Mouse (Mus musculus): ENCODE data around the gene Csnk1d. TPM values are rescaled to one million over a fixed set of nuclear protein-coding genes. Genes with fewer than 3 reads are reported as not detected.

The Csnk1d gene
- polyA plus RNA-seq, 1 experiment from 2014 or later, result 84.6 TPM

GRCm38 (mm10) chr11:120962909-120963308 lies 28.2 kb downstream of the Csnk1d start:
- peaks cover 47% of the 10 kb centered on the region for H3K36me3 ChIP-seq (ENCODE audit: control insufficient read depth, insufficient read depth, low read length)
- no peak for ATAC-seq (ENCODE audit: insufficient read depth, low FRiP score, low TSS enrichment)
- WGBS, result 93% methylated on average over 7 of the region's 7 CpGs
- H3K9ac ChIP-seq (ENCODE audit: low read length), result no peak overlapping the region
- no peak overlapping the region for H3K4me3 ChIP-seq (ENCODE audit: low read depth, low read length)
- no peaks in the 10 kb centered on the region for H3K4me1 ChIP-seq (ENCODE audit: control insufficient read depth, insufficient read depth, low read length)
- H3K27ac ChIP-seq (ENCODE audit: low read depth, low read length), result no peak overlapping the region
- DNase-seq (ENCODE audit: low spot score), result no peak
- H3K27me3 ChIP-seq (ENCODE audit: control insufficient read depth, insufficient read depth, low read length), result no peaks in the 10 kb centered on the region
- no peaks in the 10 kb centered on the region for H3K9me3 ChIP-seq (ENCODE audit: control insufficient read depth, low read length)
- no peak overlapping the region for H3K4me2 ChIP-seq (ENCODE audit: low read depth)

- DNase-seq (ENCODE audit: low spot score) (no peak), ATAC-seq (ENCODE audit: insufficient read depth, low FRiP score, low TSS enrichment) (no peak)
- Histone ChIP-seq H3K36me3 (ENCODE audit: control insufficient read depth, insufficient read depth, low read length) (peaks cover 43% of the 10 kb centered on the region), H3K9me3 (ENCODE audit: control insufficient read depth, low read length) (no peaks in the 10 kb centered on the region), H3K4me2 (ENCODE audit: low read depth) (no peak overlapping the region), H3K9ac (ENCODE audit: low read length) (no peak overlapping the region), H3K27me3 (ENCODE audit: control insufficient read depth, insufficient read depth, low read length) (no peaks in the 10 kb centered on the region), H3K4me1 (ENCODE audit: control insufficient read depth, insufficient read depth, low read length) (no peaks in the 10 kb centered on the region), H3K27ac (ENCODE audit: low read depth, low read length) (no peak overlapping the region), H3K4me3 (ENCODE audit: low read depth, low read length) (no peak overlapping the region)
- 96% methylated on average over 13 of the region's 13 CpGs for WGBS
Measured at GRCm38 (mm10) chr11:120962050-120962771, 28.9 kb downstream of the Csnk1d start.

GRCm38 (mm10) chr11:120961594-120961993 lies 29.5 kb downstream of the Csnk1d start:
- no peaks in the 10 kb centered on the region for H3K9me3 ChIP-seq (ENCODE audit: control insufficient read depth, low read length)
- WGBS, result 91% methylated on average over 7 of the region's 7 CpGs
- ATAC-seq (ENCODE audit: insufficient read depth, low FRiP score, low TSS enrichment) (no peak), DNase-seq (ENCODE audit: low spot score) (no peak)
- no peaks in the 10 kb centered on the region for H3K4me1 ChIP-seq (ENCODE audit: control insufficient read depth, insufficient read depth, low read length)
- no peak overlapping the region for H3K4me3 ChIP-seq (ENCODE audit: low read depth, low read length)
- H3K36me3 ChIP-seq (ENCODE audit: control insufficient read depth, insufficient read depth, low read length), result peaks cover 44% of the 10 kb centered on the region
- H3K9ac ChIP-seq (ENCODE audit: low read length), result no peak overlapping the region
- no peaks in the 10 kb centered on the region for H3K27me3 ChIP-seq (ENCODE audit: control insufficient read depth, insufficient read depth, low read length)
- no peak overlapping the region for H3K4me2 ChIP-seq (ENCODE audit: low read depth)
- H3K27ac ChIP-seq (ENCODE audit: low read depth, low read length), result no peak overlapping the region

GRCm38 (mm10) chr11:120960248-120960647 lies 30.9 kb downstream of the Csnk1d start:
- Histone ChIP-seq H3K4me3 (ENCODE audit: low read depth, low read length) (no peak overlapping the region), H3K27me3 (ENCODE audit: control insufficient read depth, insufficient read depth, low read length) (no peaks in the 10 kb centered on the region), H3K27ac (ENCODE audit: low read depth, low read length) (no peak overlapping the region), H3K4me2 (ENCODE audit: low read depth) (no peak overlapping the region), H3K9ac (ENCODE audit: low read length) (no peak overlapping the region), H3K4me1 (ENCODE audit: control insufficient read depth, insufficient read depth, low read length) (no peaks in the 10 kb centered on the region), H3K9me3 (ENCODE audit: control insufficient read depth, low read length) (no peaks in the 10 kb centered on the region), H3K36me3 (ENCODE audit: control insufficient read depth, insufficient read depth, low read length) (peaks cover 34% of the 10 kb centered on the region)
- DNase-seq (ENCODE audit: low spot score) (no peak), ATAC-seq (ENCODE audit: insufficient read depth, low FRiP score, low TSS enrichment) (no peak)
- 82% methylated on average over 1 of the region's 1 CpGs for WGBS

GRCm38 (mm10) chr11:120959564-120959963 lies 31.6 kb downstream of the Csnk1d start:
- 72% methylated on average over 3 of the region's 3 CpGs for WGBS
- Histone ChIP-seq H3K4me1 (ENCODE audit: control insufficient read depth, insufficient read depth, low read length) (no peaks in the 10 kb centered on the region), H3K4me2 (ENCODE audit: low read depth) (no peak overlapping the region), H3K27me3 (ENCODE audit: control insufficient read depth, insufficient read depth, low read length) (no peaks in the 10 kb centered on the region), H3K4me3 (ENCODE audit: low read depth, low read length) (no peak overlapping the region), H3K36me3 (ENCODE audit: control insufficient read depth, insufficient read depth, low read length) (peaks cover 32% of the 10 kb centered on the region), H3K27ac (ENCODE audit: low read depth, low read length) (no peak overlapping the region), H3K9me3 (ENCODE audit: control insufficient read depth, low read length) (no peaks in the 10 kb centered on the region), H3K9ac (ENCODE audit: low read length) (no peak overlapping the region)
- ATAC-seq (ENCODE audit: insufficient read depth, low FRiP score, low TSS enrichment) (no peak), DNase-seq (ENCODE audit: low spot score) (no peak)

- no peak overlapping the region for H3K9ac ChIP-seq (ENCODE audit: low read length)
- no peaks in the 10 kb centered on the region for H3K27me3 ChIP-seq (ENCODE audit: control insufficient read depth, insufficient read depth, low read length)
- H3K9me3 ChIP-seq (ENCODE audit: control insufficient read depth, low read length), result no peaks in the 10 kb centered on the region
- no peaks in the 10 kb centered on the region for H3K4me1 ChIP-seq (ENCODE audit: control insufficient read depth, insufficient read depth, low read length)
- H3K4me2 ChIP-seq (ENCODE audit: low read depth), result no peak overlapping the region
- DNase-seq (ENCODE audit: low spot score) (no peak), ATAC-seq (ENCODE audit: insufficient read depth, low FRiP score, low TSS enrichment) (no peak)
- H3K4me3 ChIP-seq (ENCODE audit: low read depth, low read length), result no peak overlapping the region
- no peak overlapping the region for H3K27ac ChIP-seq (ENCODE audit: low read depth, low read length)
- WGBS, result 87% methylated on average over 18 of the region's 18 CpGs
- H3K36me3 ChIP-seq (ENCODE audit: control insufficient read depth, insufficient read depth, low read length), result peaks cover 32% of the 10 kb centered on the region
Measured at GRCm38 (mm10) chr11:120959066-120959465, 32.1 kb downstream of the Csnk1d start.

- 83% methylated on average over 15 of the region's 15 CpGs for WGBS
- ATAC-seq (ENCODE audit: insufficient read depth, low FRiP score, low TSS enrichment) (no peak), DNase-seq (ENCODE audit: low spot score) (no peak)
- H3K4me1 ChIP-seq (ENCODE audit: control insufficient read depth, insufficient read depth, low read length), result no peaks in the 10 kb centered on the region
- no peaks in the 10 kb centered on the region for H3K9me3 ChIP-seq (ENCODE audit: control insufficient read depth, low read length)
- no peak overlapping the region for H3K27ac ChIP-seq (ENCODE audit: low read depth, low read length)
- no peak overlapping the region for H3K4me2 ChIP-seq (ENCODE audit: low read depth)
- H3K36me3 ChIP-seq (ENCODE audit: control insufficient read depth, insufficient read depth, low read length), result peaks cover 22% of the 10 kb centered on the region
- H3K4me3 ChIP-seq (ENCODE audit: low read depth, low read length), result no peak overlapping the region
- no peaks in the 10 kb centered on the region for H3K27me3 ChIP-seq (ENCODE audit: control insufficient read depth, insufficient read depth, low read length)
- no peak overlapping the region for H3K9ac ChIP-seq (ENCODE audit: low read length)
Measured at GRCm38 (mm10) chr11:120957731-120958257, 33.3 kb downstream of the Csnk1d start.

- 81% methylated on average over 8 of the region's 8 CpGs for WGBS
- Histone ChIP-seq H3K27ac (ENCODE audit: low read depth, low read length) (no peak overlapping the region), H3K9me3 (ENCODE audit: control insufficient read depth, low read length) (no peaks in the 10 kb centered on the region), H3K4me2 (ENCODE audit: low read depth) (no peak overlapping the region), H3K27me3 (ENCODE audit: control insufficient read depth, insufficient read depth, low read length) (no peaks in the 10 kb centered on the region), H3K4me1 (ENCODE audit: control insufficient read depth, insufficient read depth, low read length) (no peaks in the 10 kb centered on the region), H3K4me3 (ENCODE audit: low read depth, low read length) (no peak overlapping the region), H3K9ac (ENCODE audit: low read length) (no peak overlapping the region), H3K36me3 (ENCODE audit: control insufficient read depth, insufficient read depth, low read length) (peaks cover 15% of the 10 kb centered on the region)
- no peak for DNase-seq (ENCODE audit: low spot score)
- ATAC-seq (ENCODE audit: insufficient read depth, low FRiP score, low TSS enrichment), result no peak
Measured at GRCm38 (mm10) chr11:120957052-120957451, 34.1 kb downstream of the Csnk1d start.

GRCm38 (mm10) chr11:120955701-120956100 lies 35.4 kb downstream of the Csnk1d start:
- 90% methylated on average over 8 of the region's 8 CpGs for WGBS
- ATAC-seq (ENCODE audit: insufficient read depth, low FRiP score, low TSS enrichment) (no peak), DNase-seq (ENCODE audit: low spot score) (no peak)
- Histone ChIP-seq H3K36me3 (ENCODE audit: control insufficient read depth, insufficient read depth, low read length) (peaks cover 13% of the 10 kb centered on the region), H3K9me3 (ENCODE audit: control insufficient read depth, low read length) (no peaks in the 10 kb centered on the region), H3K9ac (ENCODE audit: low read length) (no peak overlapping the region), H3K4me2 (ENCODE audit: low read depth) (no peak overlapping the region), H3K27me3 (ENCODE audit: control insufficient read depth, insufficient read depth, low read length) (no peaks in the 10 kb centered on the region), H3K4me3 (ENCODE audit: low read depth, low read length) (no peak overlapping the region), H3K27ac (ENCODE audit: low read depth, low read length) (no peak overlapping the region), H3K4me1 (ENCODE audit: control insufficient read depth, insufficient read depth, low read length) (peaks cover 10% of the 10 kb centered on the region; the same call in 1 of the 2 replicates)

All from neural tube, embryonic 11.5 days (tissue).